Mouse (Mus musculus) ES-Bruce4 (cell line): ENCODE results near the gene Col5a1. TPM values are rescaled to one million over a fixed set of nuclear protein-coding genes. Genes with fewer than 3 reads are reported as not detected.

ENCODE experiments used
- H3K27ac ChIP-seq: 2 replicates; pipeline ENCODE4 v1.5.1; 2012; ENCODE audit warnings: low read length, inconsistent platforms; ENCODE audit not compliant: insufficient read depth
- H3K27me3 ChIP-seq: 2 replicates; pipeline ENCODE4 v1.6.1; 2012; ENCODE audit warnings: mild to moderate bottlenecking, low read length, inconsistent platforms; ENCODE audit not compliant: control insufficient read depth, poor library complexity, insufficient read depth, severe bottlenecking
- H3K36me3 ChIP-seq: 2 replicates; pipeline ENCODE4 v1.6.1; 2012; ENCODE audit warnings: inconsistent platforms, mild to moderate bottlenecking, low read length, moderate library complexity; ENCODE audit not compliant: control insufficient read depth, poor library complexity, insufficient read depth, severe bottlenecking
- H3K4me1 ChIP-seq: one replicate; pipeline ENCODE4 v1.8.1; 2011; ENCODE audit warnings: low read length; ENCODE audit not compliant: control insufficient read depth, insufficient read depth
- H3K4me3 ChIP-seq: 2 replicates; pipeline ENCODE4 v1.5.1; 2011; ENCODE audit warnings: low read depth, mild to moderate bottlenecking, low read length
- H3K9ac ChIP-seq: 2 replicates; pipeline ENCODE4 v1.6.1; 2012; ENCODE audit warnings: low read depth, mild to moderate bottlenecking, inconsistent platforms; ENCODE audit not compliant: poor library complexity, severe bottlenecking
- H3K9me3 ChIP-seq: replicated peaks from 2 replicates; pipeline ENCODE4 v1.6.1; 2012; ENCODE audit warnings: mild to moderate bottlenecking, low read length, inconsistent platforms; ENCODE audit not compliant: control insufficient read depth, poor library complexity, insufficient read depth, severe bottlenecking
- CTCF ChIP-seq: IDR thresholded peaks from one replicate; pipeline ENCODE4 v1.8.1; 2011; ENCODE audit warnings: low read depth, low read length
- EP300 ChIP-seq: IDR thresholded peaks from 2 replicates; pipeline ENCODE4 v1.6.1; 2011; ENCODE audit warnings: low read depth, low read length; ENCODE audit not compliant: insufficient read depth
- POLR2A ChIP-seq: IDR thresholded peaks from one replicate; pipeline ENCODE4 v1.8.1; 2011; ENCODE audit warnings: low read length; ENCODE audit not compliant: insufficient read depth
- polyA plus RNA-seq: library from polyadenylated mRNA; stranded (reverse); fragments of >200 nt; gene quantifications from 2 replicates; pipeline ENCODE4 v1.2.4, GENCODE M21; 2011; ENCODE audit warnings: low read depth; ENCODE audit not compliant: missing spikeins, insufficient read depth, insufficient read length

Col5a1 gene
- polyA plus RNA-seq, 1 experiment, result 19.3 TPM

DNA sequence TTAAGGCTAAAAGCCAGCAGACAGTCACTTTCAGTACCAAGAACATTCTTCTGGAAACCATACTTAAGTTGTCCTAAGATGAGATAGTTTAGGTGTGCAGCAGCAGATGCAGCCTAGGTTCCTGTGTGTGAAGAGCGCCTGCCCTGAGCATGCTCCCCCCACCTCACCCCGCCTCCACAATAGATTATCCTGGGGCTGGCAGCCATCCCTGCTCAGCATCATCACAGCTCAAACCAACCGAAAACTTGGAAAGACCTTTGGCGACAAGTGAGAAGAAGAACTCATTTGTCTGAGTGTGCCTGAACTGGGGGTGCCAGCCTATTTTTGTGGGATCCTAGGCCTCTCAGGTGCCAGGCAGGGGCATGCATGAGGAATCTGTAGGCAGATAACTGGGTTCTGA is 139.6 kb downstream of the Col5a1 start:
- Histone ChIP-seq H3K36me3 (no peaks in the 10 kb centered on the region), H3K4me1 (no peaks in the 10 kb centered on the region), H3K27ac (no peak overlapping the region), H3K9me3 (no peaks in the 10 kb centered on the region), H3K27me3 (no peaks in the 10 kb centered on the region), H3K4me3 (no peak overlapping the region), H3K9ac (no peak overlapping the region)
- TF ChIP-seq EP300 (no peak), POLR2A (no peak), CTCF (no peak)

- Histone ChIP-seq H3K27me3 (no peaks in the 10 kb centered on the region), H3K36me3 (no peaks in the 10 kb centered on the region)
Measured at GRCm38 (mm10) chr2:28031860-28032259, 145.6 kb downstream of the Col5a1 start.

GRCm38 (mm10) chr2:28032469-28032868 is 146.2 kb downstream of the Col5a1 start:
- Histone ChIP-seq H3K9ac (no peak overlapping the region), H3K4me1 (no peaks in the 10 kb centered on the region), H3K36me3 (no peaks in the 10 kb centered on the region), H3K27ac (no peak overlapping the region), H3K27me3 (no peaks in the 10 kb centered on the region), H3K4me3 (no peak overlapping the region), H3K9me3 (no peaks in the 10 kb centered on the region)
- TF ChIP-seq POLR2A (no peak), EP300 (no peak), CTCF (no peak)

More at GRCm38 (mm10) chr2:28031860-28032259, 145.6 kb downstream of the Col5a1 start:
- Histone ChIP-seq H3K27ac (no peak overlapping the region), H3K4me1 (no peaks in the 10 kb centered on the region), H3K9me3 (no peaks in the 10 kb centered on the region), H3K9ac (no peak overlapping the region), H3K4me3 (no peak overlapping the region)
- TF ChIP-seq CTCF, result no peak
- no peak for TF ChIP-seq EP300
- TF ChIP-seq POLR2A, result no peak

- no peak overlapping the region for H3K4me3 ChIP-seq
- no peaks in the 10 kb centered on the region for H3K9me3 ChIP-seq
- no peaks in the 10 kb centered on the region for H3K27me3 ChIP-seq
- no peak overlapping the region for H3K27ac ChIP-seq
- H3K36me3 ChIP-seq, result no peaks in the 10 kb centered on the region
- TF ChIP-seq POLR2A (no peak), CTCF (no peak), EP300 (no peak)
- H3K9ac ChIP-seq, result no peak overlapping the region
- no peaks in the 10 kb centered on the region for H3K4me1 ChIP-seq
Measured at GRCm38 (mm10) chr2:28034011-28034710, 147.9 kb downstream of the Col5a1 start.

DNA sequence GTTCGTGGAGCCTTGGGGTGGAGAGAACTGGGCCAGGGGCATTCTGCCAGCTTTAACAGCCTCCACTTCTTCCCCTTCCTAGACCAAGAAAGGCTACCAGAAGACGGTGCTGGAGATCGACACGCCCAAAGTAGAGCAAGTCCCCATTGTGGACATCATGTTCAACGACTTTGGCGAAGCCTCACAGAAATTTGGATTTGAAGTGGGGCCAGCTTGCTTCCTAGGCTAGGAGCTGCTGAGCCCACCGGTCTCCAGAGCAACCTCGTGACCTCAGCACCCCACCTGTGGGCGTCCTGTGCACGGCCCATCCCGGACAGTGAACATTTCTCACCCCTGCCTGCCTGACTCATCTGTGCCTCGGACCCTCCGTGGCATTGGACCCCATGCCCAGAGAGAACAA is 150.6 kb downstream of the Col5a1 start:
- Histone ChIP-seq H3K27me3 (no peaks in the 10 kb centered on the region), H3K4me3 (no peak overlapping the region), H3K36me3 (no peaks in the 10 kb centered on the region), H3K27ac (no peak overlapping the region), H3K4me1 (no peaks in the 10 kb centered on the region), H3K9ac (no peak overlapping the region), H3K9me3 (no peaks in the 10 kb centered on the region)
- TF ChIP-seq EP300 (no peak), POLR2A (no peak), CTCF (no peak)
